Mouse (Mus musculus) MN1 (cell line): ENCODE results near the gene Reck.
A peak's percentile ranks its signal among the peaks of the same experiment; 100 is the strongest.

Experiments
- DNase-seq: peaks from one replicate; pipeline ENCODE4 v3.0.0-alpha.2; 2016; ENCODE audit warnings: low spot score

Gene Reck

DNA sequence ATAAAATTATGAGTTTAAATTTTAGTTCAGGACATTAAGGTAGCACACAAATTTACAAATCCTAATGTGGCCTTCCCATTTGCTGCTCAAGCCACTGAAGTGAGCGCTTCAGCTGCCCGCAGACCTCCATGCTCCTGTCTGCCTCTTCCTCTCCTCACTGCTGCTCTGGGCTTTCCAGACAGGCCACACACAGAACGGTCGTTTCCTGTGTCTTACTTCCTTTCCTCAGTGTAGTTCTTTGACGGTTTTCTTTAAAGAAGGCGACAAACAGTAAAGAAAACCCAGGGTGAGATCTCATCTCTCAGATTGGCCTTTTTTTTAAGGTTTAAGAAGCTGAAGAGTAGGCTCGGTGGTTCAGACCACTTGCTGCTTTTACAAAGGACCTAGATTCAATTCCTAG is 28.4 kb downstream of the Reck start:
- DNase-seq: no peak

DNA sequence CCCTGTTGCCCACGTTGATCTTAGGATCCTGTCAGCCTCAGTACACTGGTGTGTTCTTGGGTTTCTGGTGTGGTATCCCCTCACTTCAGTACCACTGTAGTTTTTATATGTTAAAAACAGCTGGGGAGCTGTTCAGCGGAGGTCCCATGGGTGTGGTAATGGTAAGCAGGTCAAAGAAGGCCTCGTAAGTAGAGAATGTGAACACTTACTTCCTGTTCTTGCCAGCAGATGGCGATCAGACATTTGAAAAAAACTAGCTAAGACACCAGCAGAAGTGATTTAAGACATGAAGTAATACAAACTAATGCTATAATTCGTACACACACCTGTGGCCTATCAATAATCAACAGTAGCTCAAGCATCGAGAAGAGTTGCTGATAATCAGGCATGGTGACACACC is 31.1 kb downstream of the Reck start:
- DNase-seq: peak; percentile 66

- DNase-seq: no peak
Observed at GRCm38 (mm10) chr4:43918221-43918620, 42.9 kb downstream of the Reck start.

DNA sequence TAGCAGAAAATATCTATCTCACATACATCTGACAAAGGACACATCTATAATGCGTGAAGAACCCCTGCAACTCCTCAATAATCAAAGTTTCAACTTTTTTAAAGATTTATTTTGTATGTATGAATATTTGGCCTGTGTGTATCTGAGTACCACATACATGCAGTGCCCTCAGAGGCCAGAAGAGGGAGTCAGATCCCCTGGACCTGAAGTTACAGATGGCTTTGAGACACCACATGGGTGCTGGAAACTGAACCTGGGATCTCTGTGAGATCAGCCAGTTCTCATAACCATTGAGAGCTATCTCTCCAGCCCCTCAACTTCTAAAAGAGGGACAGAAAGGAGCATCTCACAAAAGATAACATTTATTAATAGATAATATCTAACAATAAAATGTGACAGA is 45.3 kb downstream of the Reck start:
- DNase-seq: no peak

GRCm38 (mm10) chr4:43925125-43925524 is 49.8 kb downstream of the Reck start:
- DNase-seq: no peak

GRCm38 (mm10) chr4:43925779-43926178 is 50.4 kb downstream of the Reck start:
- DNase-seq: peak; percentile 84

GRCm38 (mm10) chr4:43927826-43928225 is 52.5 kb downstream of the Reck start:
- no peak for DNase-seq

GRCm38 (mm10) chr4:43931877-43932276 is 56.5 kb downstream of the Reck start:
- DNase-seq: peak; percentile 65

- no peak for DNase-seq
Observed at GRCm38 (mm10) chr4:43936186-43936585, 60.9 kb downstream of the Reck start.

DNA sequence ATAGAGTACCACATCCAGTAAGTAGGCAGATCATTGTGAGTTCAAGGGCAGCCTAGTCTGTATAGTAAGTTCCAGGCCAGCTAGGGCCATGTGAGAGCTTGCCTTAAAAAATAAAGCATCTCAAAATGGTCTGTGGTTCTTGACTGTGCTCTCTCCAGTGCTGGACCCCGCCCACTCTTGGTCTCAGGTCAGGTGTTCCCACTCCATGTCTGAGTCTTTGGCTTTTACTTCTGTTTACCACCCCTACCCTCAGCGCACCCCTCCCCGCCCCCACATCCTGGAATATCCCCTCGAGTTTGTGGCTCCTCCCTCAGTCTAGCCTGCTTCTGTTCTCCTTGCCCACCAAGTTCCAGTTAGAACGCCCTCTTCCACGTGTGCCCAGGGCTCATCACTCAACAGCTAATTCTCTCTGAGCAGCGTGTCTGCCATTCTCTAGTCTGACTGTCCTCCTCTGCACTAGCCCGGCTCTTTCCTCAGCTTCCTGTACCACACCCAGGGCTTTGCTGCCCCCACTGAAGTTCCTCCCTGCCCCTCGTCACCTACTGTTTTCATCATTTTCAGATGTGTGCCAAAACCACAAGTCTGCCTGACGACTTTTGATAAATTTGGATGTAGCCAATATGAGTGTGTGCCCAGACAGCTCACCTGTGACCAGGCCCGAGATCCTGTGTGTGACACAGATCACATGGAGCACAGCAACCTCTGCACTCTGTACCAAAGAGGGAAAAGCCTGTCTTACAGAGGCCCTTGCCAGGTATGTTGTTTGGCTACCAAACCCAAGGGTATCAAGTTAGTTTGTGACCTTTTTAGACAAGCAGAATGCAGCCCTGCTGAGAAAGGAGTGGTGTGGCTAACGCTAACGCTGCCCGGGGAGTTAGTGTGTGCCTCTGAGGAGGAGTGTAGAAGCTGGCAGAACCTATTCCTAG is 61.7 kb downstream of the Reck start:
- DNase-seq: no peak

GRCm38 (mm10) chr4:43941315-43941714 is 66.0 kb downstream of the Reck start:
- no peak for DNase-seq

DNA sequence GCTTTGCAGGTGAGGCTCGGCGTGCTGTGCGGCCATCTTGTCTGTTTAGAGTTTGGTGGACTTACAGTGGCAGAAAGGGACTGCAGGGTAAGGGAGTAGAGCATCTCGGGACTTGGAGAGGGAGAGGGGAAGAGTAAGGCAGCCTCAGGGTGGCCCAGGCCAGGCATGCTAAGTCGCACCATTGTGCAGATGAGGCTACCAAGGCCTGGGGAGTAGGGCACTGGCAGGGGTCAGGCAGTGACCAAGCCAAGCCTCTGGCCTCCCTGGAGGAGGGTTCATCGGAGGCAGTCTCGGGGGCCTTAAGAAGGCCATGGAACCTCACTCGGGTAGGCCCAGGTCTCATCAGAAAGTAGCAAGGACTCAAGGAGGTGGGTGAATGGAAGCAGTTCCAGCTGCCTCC is 67.1 kb downstream of the Reck start:
- DNase-seq: no peak

GRCm38 (mm10) chr4:43947571-43947970 is 72.2 kb downstream of the Reck start:
- DNase-seq: no peak

GRCm38 (mm10) chr4:43957292-43957845 is 82.0 kb downstream of the Reck start, which contains the start of gene Glipr2:
Gene Glipr2, plus strand, starts transcription at chr4:43957401.
- peak; percentile 93 for DNase-seq

DNA sequence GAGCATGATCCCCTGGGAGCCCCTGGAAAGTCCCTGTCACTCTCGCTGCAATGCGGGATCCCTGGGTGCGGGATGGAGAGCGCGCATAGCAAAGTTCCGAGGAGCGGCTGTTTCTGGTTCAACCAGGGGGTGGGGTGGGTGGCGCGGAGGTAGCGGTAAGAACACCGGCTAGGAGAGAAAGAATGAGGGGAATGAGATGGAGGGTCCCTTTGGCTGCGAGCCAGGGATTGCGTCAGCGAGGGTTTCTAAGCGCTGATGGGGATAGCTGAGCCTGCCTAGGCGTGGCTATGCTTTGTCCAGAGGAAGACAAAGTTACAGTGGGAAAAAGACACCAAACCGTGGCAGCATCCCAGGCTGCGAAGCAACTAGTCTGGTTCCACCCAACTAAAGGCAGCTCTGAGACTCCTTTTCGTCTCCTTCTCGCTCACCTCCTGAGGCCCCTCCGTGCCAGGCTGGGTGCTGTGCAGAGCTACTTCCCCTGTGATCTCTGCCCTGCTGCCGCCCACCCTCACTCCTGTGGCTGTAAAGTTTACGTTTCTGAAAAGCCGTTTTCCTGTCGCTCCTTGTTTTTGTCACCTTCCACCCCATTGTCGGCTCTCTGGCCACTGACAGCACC is 82.6 kb downstream of the Reck start:
- peak; percentile 70 for DNase-seq

- no peak for DNase-seq
Observed at GRCm38 (mm10) chr4:43959523-43960179, 84.3 kb downstream of the Reck start.

GRCm38 (mm10) chr4:43960207-43960606 is 84.9 kb downstream of the Reck start:
- no peak for DNase-seq

DNA sequence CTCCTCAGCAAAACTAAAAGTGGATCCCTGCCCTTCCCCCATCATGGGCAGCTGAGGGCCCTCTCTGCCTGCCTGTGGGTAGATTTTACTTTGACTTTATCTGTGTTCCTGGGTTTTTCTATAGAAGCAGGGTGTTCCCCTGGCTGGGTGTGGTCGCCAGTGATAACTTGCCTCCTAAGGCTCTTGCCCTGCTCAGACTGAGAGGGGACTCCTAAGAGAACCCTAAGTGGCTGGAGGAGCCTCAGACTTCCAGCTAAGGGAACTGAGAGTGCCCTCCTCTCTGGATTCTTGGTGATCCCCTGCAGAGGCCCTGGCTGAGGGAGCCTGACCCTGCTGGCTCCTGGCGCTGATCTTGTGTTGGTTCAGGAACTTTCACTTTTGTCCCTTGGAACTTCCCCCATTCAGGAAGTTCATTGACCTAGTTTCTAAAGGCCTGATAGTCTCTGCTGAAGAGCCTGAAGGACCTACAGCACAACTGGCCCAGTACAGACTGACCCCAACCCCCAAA is 89.0 kb downstream of the Reck start:
- DNase-seq: no peak

DNA sequence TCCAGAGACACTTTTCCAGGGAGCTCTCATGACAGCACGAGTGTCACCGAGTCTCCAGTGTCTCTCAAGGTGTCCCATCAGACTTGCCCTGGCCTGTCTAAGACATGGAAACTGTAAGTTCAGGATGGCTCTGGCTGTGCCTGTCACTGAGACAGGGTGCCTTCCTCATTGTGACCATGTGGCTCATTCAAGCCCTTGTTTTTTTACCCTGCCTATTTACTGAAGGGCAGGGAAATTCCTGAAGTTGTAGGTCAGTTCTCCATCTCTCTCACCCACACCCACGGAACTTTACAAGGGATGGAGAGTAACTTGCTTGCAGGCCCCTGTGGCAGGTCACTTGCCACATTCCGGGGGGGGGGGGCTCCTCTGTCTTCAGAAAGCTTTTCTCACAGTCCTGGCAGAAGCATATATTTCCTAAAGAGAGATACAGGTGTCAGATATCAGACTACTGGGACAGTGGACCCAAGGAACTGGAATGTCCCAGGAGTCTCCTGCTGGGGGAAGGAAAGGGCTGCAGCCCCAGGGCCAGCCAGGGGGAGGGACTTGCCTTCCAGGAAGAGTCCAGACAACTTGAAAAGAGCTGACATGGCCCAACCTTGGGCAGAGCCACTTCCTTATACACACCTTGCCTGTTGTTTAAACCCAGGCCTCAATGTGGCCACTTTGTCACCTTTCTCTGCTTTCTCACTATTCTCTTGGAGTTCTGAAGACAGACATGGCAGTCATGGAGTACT is 89.8 kb downstream of the Reck start:
- DNase-seq: no peak

- no peak for DNase-seq
Observed at GRCm38 (mm10) chr4:43965856-43966535, 90.7 kb downstream of the Reck start.

DNA sequence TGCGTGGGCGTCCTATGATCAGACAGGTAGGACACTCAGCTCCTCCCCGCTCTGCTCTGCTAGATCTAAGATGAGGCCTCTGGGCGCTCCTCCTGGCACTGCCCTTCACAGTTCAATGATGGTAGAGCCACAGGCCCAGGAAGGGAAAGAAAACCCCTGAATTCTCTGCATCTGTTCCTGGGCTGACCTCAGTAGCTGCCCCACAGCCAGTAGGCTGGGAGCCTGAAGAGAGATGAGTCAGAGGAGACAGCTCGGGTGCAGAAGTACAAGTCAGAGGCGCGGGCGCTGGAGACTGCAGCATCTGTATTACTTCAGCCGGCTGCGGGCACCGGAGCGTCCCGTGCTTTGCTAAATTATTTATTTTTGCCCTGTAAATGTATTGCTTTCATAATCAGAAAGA is 93.3 kb downstream of the Reck start:
- DNase-seq: peak; percentile 76
